ENCODE assay signal across 15 mouse cellular contexts in genomic region chr8:91558408-91558807, GRCm38 (mm10).
DNase-seq lines count a peak whose midpoint lies in the region; ATAC-seq and TF ChIP-seq lines count a peak whose summit lies in the region.
"Had no signal": no experiment of that assay in that cellular context is flagged by ENCODE, and none has a peak within 500 bp of the region (broad histone marks: within the 10 kb centered on the region; RNA-seq: fewer than 3 reads in every experiment).

No protein-coding gene starts in this region.

- no peaks in the 10 kb centered on the region for H3K36me3 ChIP-seq in kidney, adult 2 months (ENCODE audit: control insufficient read depth, insufficient read depth, low read length)
- no peaks in the 10 kb centered on the region for H3K36me3 ChIP-seq in heart, postnatal 0 days (replicated peaks; ENCODE audit: control insufficient read depth, insufficient read depth, low read length)
- no peaks in the 10 kb centered on the region for H3K36me3 ChIP-seq in intestine, embryonic 15.5 days

- no peak for TF ChIP-seq CTCF in kidney, adult 2 months (conservative IDR thresholded peaks at IDR 0.05; ENCODE audit: insufficient read depth, insufficient read length, low read depth, low read length)
- no peak for TF ChIP-seq CTCF in heart, postnatal 0 days (IDR thresholded peaks at IDR 0.05; ENCODE audit: low read depth)

- H3K9me3 ChIP-seq in heart, postnatal 0 days (replicated peaks; ENCODE audit: control insufficient read depth, low read length) = no peaks in the 10 kb centered on the region
- no peaks in the 10 kb centered on the region for H3K9me3 ChIP-seq in intestine, embryonic 15.5 days
- H3K9me3 ChIP-seq: G1E; limb, embryonic 12.5 days had no signal

- WGBS in kidney, adult 2 months = 57% methylated on average over 6 of the region's 6 CpGs
- 33% methylated on average over 6 of the region's 6 CpGs for WGBS in heart, postnatal 0 days
- WGBS in intestine, embryonic 15.5 days = 71% methylated on average over 6 of the region's 6 CpGs

- ATAC-seq in heart, postnatal 0 days (ENCODE audit: insufficient read depth, low read depth) = peak; percentile 90
- ATAC-seq in intestine, embryonic 15.5 days = no peak
- ATAC-seq: activated CD4-positive, CD25-positive, alpha-beta regulatory T cell, adult 4 months; inflammation-experienced regulatory T-cells, adult 6 months had no signal

- 0 out of 2 replicates have a peak overlapping the region, but pooled peaks have one; percentile 11 for H3K4me2 ChIP-seq in heart, postnatal 0 days (ENCODE audit: low read depth, low read length)
- no peak overlapping the region for H3K4me2 ChIP-seq in intestine, embryonic 15.5 days (replicated peaks)
- H3K4me2 ChIP-seq: limb, embryonic 12.5 days had no signal

- peaks cover 17% of the 10 kb centered on the region; the same call in 1 of the 2 replicates for H3K4me1 ChIP-seq in kidney, adult 2 months (ENCODE audit: control insufficient read depth, insufficient read depth, low read length)
- H3K4me1 ChIP-seq in heart, postnatal 0 days (ENCODE audit: control insufficient read depth, insufficient read depth) = peaks cover 45% of the 10 kb centered on the region
- 0 out of 2 replicates have a peak, but pooled peaks cover 7% of the 10 kb centered on the region for H3K4me1 ChIP-seq in intestine, embryonic 15.5 days (replicated peaks)

- TF ChIP-seq EP300 in heart, postnatal 0 days (IDR thresholded peaks at IDR 0.05; ENCODE audit: low read depth) = peak; percentile 97

- H3K27ac ChIP-seq in kidney, adult 2 months (ENCODE audit: insufficient read depth, low read depth, low read length) = no peak overlapping the region
- H3K27ac ChIP-seq in heart, postnatal 0 days (ENCODE audit: low read depth) = peak overlapping the region; percentile 76
- H3K27ac ChIP-seq in intestine, embryonic 15.5 days = no peak overlapping the region
- H3K27ac ChIP-seq: limb, embryonic 12.5 days had no signal

- no peaks in the 10 kb centered on the region for H3K27me3 ChIP-seq in kidney, adult 2 months (replicated peaks; ENCODE audit: control insufficient read depth, insufficient read depth, low read length)
- no peaks in the 10 kb centered on the region for H3K27me3 ChIP-seq in heart, postnatal 0 days (ENCODE audit: control insufficient read depth, insufficient read depth, low read length)
- H3K27me3 ChIP-seq in intestine, embryonic 15.5 days (replicated peaks) = no peaks in the 10 kb centered on the region

- no peak overlapping the region for H3K4me3 ChIP-seq in kidney, adult 2 months (ENCODE audit: insufficient read depth, low read depth, low read length)
- no peak overlapping the region for H3K4me3 ChIP-seq in heart, postnatal 0 days (ENCODE audit: low read depth, low read length)
- no peak overlapping the region for H3K4me3 ChIP-seq in intestine, embryonic 15.5 days (replicated peaks)
- H3K4me3 ChIP-seq: limb, embryonic 12.5 days had no signal

- no peak for TF ChIP-seq POLR2A in kidney, adult 2 months (IDR thresholded peaks at IDR 0.05; ENCODE audit: low read depth, low read length)

- peak; percentile 71 for DNase-seq in kidney, adult 2 months
- no peak for DNase-seq in kidney, postnatal 14 days
- DNase-seq in cerebellum, adult 11-12 months = peak; percentile 72
- DNase-seq in heart, adult 18-20 months = peak; percentile 55 to 71
- peak; percentile 90 for DNase-seq in heart, postnatal 0 days (ENCODE audit: low spot score)
- DNase-seq in lung, postnatal 10 days = no peak
- DNase-seq in yolk sac, embryonic 10.5 days (ENCODE audit: low spot score) = no peak
- DNase-seq: layer of hippocampus, adult 9-11 months; lung, adult 18-20 months; thymus, postnatal 14 days had no signal

- no peak overlapping the region for H3K9ac ChIP-seq in heart, postnatal 0 days (replicated peaks; ENCODE audit: low read depth, low read length)
- no peak overlapping the region for H3K9ac ChIP-seq in intestine, embryonic 15.5 days
- H3K9ac ChIP-seq: limb, embryonic 12.5 days had no signal

Comparison
In these comparisons a context has a peak if more than half of its experiments do, and no peak if none do; other contexts are left out.
1. DNase-seq: peak in kidney, adult 2 months (single experiment), cerebellum, adult 11-12 months (single experiment), heart, adult 18-20 months (2 of 2) and heart, postnatal 0 days (single experiment); none in kidney, postnatal 14 days (single experiment), lung, postnatal 10 days (single experiment) and yolk sac, embryonic 10.5 days (single experiment).